Mouse (Mus musculus): ENCODE results near the gene Btc.

The Btc gene

GRCm38 (mm10) chr5:91320348-91320747 lies 82.4 kb downstream of the Btc start:
- no peak for DNase-seq (ENCODE audit: low read depth, low spot score)

DNA sequence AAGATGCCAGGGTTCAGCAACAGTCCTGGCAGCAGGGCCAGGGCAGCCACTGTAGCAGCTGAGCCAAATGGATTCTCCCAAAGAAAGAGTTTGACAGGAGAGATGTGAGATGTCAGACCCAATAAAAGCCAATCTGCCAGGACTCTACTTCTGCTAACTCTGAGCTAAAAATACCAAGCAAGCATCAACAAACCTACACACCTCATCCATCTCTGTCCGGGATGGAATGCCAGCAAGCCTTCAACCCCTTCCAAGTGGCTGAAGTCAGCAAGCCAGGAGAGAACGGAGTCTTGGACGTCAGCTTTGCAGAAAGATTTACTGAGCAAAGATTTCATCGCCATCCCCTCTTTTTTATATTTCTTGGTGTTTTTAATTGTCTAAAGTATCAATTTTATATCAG lies 88.8 kb downstream of the Btc start:
- no peak for DNase-seq (ENCODE audit: low read depth, low spot score)

GRCm38 (mm10) chr5:91311767-91312166 lies 91.0 kb downstream of the Btc start:
- no peak for DNase-seq (ENCODE audit: low read depth, low spot score)

DNA sequence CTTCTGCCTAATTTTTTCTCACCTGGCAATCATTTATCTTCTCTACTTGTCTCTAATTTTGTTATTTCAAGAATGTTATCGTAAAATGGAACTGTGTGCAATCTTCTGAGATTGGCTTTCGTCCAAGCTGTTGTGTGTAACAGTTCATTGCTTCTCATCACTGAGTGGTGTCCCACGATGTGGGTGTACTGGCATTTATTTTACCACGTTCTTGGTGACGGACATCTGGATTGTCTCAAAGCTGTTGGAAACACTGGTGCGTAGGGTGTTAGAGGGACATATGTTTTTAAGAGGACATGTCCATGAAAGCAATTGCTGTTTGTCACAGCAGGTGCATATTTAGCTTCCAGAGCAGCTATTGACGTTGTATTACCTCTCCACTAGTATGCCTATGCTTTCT lies 94.2 kb downstream of the Btc start:
- no peak for DNase-seq (ENCODE audit: low read depth, low spot score)

- DNase-seq (ENCODE audit: low read depth, low spot score) = peak; percentile 49
Measured at GRCm38 (mm10) chr5:91307907-91308306, 94.9 kb downstream of the Btc start.
